Mouse (Mus musculus): Measurements from ENCODE around the gene Zzef1. TPM values are rescaled to one million over a fixed set of nuclear protein-coding genes. Genes with fewer than 3 reads are reported as not detected.

Gene Zzef1
- total RNA-seq, 2 experiments from 2014 or later = 24.4 to 29.0 TPM

DNA sequence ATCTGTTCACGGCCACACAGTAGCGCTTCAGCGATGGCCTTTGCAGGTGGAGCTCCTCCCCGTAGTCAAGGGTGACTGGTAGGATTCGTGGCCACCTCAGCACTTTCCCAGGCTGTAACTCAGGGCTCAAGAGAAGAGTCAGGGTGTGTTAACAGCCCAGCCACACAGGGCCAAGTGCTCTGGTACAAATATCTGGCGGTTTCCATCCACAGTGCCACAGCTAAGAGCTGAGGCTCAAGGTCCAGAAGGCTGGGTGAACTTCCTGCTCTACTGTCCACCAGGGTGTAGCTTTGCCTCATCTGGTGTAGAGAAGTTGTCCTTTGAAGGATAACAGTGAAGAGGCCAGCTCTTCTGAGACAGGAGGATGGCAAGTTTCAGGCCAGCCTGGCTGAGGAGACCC, 156.7 kb downstream of the Zzef1 start:
- intact Hi-C loops (cut with DNase I) = no loop called here
- no peak for DNase-seq

DNA sequence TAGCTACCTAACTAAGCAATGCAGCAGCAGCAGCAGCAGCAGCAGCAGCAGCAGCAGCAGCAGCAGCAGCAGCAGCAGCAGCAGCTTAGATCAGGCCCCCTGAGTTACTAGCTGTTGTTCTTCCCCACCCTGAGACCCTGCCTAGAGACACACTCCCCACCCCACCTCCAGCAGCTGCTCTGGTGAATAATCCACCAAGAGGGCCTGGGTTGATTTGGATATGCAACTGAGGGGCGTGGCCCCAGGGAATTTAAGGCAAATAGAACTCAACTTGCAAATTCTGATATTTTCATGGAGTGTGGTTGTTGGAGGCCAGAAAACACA, 157.1 kb downstream of the Zzef1 start:
- no peak for DNase-seq
- intact Hi-C loops (cut with DNase I) = no loop called here

DNA sequence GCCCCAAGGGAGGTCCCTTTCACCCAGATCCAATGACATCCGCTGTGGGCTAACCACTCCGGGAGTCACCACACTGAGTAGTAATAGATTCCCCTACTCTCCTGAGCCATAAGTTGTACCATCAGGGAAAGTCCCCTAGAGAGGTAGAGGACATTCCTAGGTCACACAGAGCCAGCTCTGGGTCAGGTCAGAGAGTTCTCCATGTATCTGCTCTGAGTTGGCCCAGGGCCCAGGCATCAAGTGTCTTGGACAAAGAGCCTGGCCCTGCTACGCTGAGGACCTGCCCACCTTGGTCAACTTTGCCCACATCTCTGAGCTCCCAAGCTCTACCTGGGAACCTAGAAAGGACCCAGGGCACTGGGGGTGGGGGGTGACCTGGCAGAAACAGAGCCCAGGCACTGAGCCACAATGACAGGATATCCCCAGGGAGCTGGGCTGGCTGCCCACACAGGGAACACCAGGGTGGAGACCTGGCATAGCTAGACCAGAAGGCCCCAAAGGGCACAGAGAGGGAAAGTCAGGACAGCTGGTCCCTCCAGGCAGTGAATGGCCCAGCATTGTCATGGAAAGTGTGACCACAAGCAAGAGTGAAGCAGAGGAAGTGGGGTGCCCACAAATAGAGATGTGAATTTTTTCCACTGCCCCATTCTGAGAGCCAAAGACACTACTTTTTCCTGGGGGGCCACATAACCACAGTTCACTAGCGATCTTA, 157.6 kb downstream of the Zzef1 start:
- DNase-seq = peak; percentile 69 to 77
- intact Hi-C loops (cut with DNase I) = no loop called here

DNA sequence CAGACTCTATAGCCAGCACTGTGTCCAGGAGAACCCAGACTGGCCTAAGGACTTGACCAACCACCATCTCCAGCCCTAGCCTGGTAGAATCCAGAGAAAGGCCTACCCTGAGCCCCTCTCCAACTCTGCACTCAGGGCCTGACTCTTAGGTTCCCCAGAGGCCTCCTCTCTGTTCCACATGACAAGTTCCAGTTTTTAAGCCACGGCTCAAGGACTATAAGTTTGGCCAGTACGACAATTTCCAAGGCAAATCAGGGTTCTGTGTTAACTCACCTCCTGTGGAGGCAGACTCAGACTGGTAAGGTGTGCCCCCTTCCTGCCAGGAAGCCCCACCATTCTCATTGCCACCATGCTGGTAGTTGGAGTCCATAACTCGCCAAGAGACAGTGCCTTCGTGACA, 158.2 kb downstream of the Zzef1 start:
- intact Hi-C loops (cut with DNase I) = no loop called here

DNA sequence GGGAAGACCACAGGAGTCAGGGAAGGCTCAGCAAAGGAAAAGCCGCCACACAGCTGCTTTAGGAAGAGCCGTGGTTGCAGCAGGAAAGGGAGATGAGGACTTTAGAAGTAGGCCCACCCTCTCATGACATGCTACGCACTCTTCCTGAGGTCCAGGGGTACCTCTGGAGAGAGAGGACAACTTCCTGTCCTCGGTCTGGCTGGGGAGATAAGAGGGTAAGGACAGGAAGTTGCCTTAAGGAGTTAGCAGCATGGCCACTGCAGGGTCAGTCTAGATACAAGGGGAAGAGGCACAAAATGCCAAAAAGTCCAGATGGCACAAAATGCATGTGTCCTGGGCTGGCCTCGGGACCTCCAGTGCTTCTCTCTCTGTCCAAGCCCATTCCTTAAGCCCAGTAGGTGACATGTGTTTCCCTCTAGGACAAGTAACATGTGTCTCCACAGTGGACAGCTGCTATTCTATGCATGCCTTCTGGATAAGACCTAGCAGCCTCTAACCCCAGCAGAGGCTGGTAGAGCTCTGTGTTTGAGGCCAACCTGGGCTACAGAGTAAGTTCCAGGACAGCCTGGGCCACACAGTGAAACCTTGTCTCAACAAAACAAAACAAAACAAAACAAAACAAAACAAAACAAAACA, 159.4 kb downstream of the Zzef1 start:
- intact Hi-C loops (cut with DNase I) = loop anchor here (5.0 kb wide), 1 partner anchor 37 kb away; no protein-coding TSS in a partner anchor
- DNase-seq = peak; percentile 12 to 37

More for the DNA sequence above, 158.2 kb downstream of the Zzef1 start:
- no peak for DNase-seq

GRCm38 (mm10) chr11:72957318-72957717, 161.3 kb downstream of the Zzef1 start:
- no peak for DNase-seq
- intact Hi-C loops (cut with DNase I) = loop anchor here (5.0 kb wide), 1 partner anchor 35 kb away; no protein-coding TSS in a partner anchor

- no peak for DNase-seq
- intact Hi-C loops (cut with DNase I) = loop anchor here (5.0 kb wide), 2 partner anchors 32 to 33 kb away; no protein-coding TSS in a partner anchor
Measured at GRCm38 (mm10) chr11:72959924-72960679, 164.1 kb downstream of the Zzef1 start.

GRCm38 (mm10) chr11:72960723-72961071, 164.7 kb downstream of the Zzef1 start:
- no peak for DNase-seq
- intact Hi-C loops (cut with DNase I) = loop anchor here (5.0 kb wide), 1 partner anchor 33 kb away; no protein-coding TSS in a partner anchor

DNA sequence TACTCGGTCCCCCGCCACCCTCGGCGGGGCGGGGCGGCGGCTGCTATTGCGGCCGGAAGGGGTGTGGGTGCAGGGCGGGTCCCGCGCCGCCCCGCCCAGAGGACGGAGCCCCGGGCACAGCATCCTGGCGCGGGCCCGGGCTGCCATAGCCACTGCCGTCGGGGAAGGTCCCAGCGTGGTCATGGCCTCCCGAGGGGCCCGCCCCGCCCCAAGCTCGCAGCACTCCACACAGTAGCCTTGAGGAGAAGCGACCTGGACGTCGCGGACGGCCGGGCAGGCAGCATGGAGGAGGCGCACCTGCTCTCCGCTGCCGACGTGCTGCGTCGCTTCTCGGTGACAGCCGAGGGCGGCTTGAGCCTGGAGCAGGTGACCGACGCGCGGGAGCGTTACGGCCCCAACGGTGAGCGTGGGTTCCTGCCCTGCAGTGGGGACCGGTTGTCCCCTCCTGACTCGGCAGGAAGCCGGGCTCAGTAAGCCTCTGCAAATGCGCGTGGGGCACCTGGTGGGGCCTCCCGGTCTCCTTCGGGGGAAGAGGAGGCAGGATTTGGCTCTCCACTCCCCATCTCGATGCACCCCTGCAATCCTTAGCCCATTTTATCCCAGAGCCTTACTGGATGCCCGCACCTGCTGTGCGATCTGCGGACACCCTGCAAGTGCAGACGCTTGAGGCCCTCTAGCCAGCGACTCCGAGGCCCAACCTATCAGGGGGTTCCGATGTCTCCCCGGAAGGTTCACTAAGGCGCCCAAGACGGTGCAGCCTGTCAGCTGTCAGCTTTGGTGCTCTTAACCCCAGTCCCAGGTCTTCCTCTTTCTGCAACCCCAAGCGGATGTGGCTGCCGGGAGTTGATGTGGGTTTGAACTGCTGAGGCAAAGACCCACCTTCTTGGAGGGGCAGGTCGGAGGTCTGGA, 165.3 kb downstream of the Zzef1 start, which contains the start of gene Atp2a3:
Gene Atp2a3 (plus strand): TSS at position 98 of the 909 bp plus-strand sequence.
- peak; percentile 57 to 59 for DNase-seq

DNA sequence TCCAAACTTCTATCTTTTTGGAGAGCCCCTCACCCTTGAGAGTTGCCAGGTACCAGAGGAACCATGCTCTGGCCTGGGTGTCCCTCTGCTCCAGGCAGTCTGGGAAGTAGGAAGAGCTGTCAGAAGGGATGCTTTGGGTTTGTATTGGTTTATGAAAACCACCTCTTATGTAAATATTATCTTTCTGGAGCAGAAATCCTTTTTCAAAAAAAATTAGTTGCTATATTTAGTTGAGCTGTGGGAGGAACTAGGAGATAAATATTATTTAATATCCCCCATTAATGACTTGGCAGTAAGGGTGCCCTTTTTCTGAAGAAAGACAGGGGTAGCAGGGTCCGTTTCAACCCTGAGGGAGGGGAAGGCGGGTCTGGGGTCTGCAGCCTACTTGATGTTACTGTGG, 166.4 kb downstream of the Zzef1 start:
- no peak for DNase-seq
- intact Hi-C loops (cut with DNase I) = loop anchor here (5.0 kb wide), 1 partner anchor 35 kb away; no protein-coding TSS in a partner anchor

More for the DNA sequence above, 165.3 kb downstream of the Zzef1 start, which contains the start of gene Atp2a3:
- intact Hi-C loops (cut with DNase I) = loop anchor here (5.0 kb wide), 1 partner anchor 34 kb away; no protein-coding TSS in a partner anchor

- peak in 1 of 2 experiments; percentile 26 for DNase-seq
- intact Hi-C loops (cut with DNase I) = loop anchor here (5.0 kb wide), 1 partner anchor 36 kb away; no protein-coding TSS in a partner anchor
Measured at GRCm38 (mm10) chr11:72963058-72963788, 167.2 kb downstream of the Zzef1 start.

GRCm38 (mm10) chr11:72963789-72964294, 167.8 kb downstream of the Zzef1 start:
- intact Hi-C loops (cut with DNase I) = loop anchor here (5.0 kb wide), 1 partner anchor 37 kb away; no protein-coding TSS in a partner anchor
- DNase-seq = no peak

GRCm38 (mm10) chr11:72974995-72975503, 179.0 kb downstream of the Zzef1 start:
- intact Hi-C loops (cut with DNase I) = no loop called here

More at GRCm38 (mm10) chr11:72974995-72975503, 179.0 kb downstream of the Zzef1 start:
- no peak for DNase-seq

Small RNA genes lying within 50 kb of the gene (microRNA-seq; reads per million reads assigned to microRNA genes)
- gene Gm44467 = 0 reads per million in 2 experiments

Other genes with a start within 250 kb of the Zzef1 start
- gene Spns3, start 245.7 kb upstream of the Zzef1 start, total RNA-seq (2021) = under 1 TPM in 1 of 2 experiments, not detected in 1; 0.10 TPM
- 10 to 100 TPM; 54.9 to 60.6 TPM for gene Ube2g1, start 188.9 kb upstream of the Zzef1 start, total RNA-seq (2021)
- gene Ankfy1, start 106.2 kb upstream of the Zzef1 start, total RNA-seq (2021) = 10 to 100 TPM; 21.4 to 21.9 TPM
- gene Cyb5d2, start 84 bp upstream of the Zzef1 start, total RNA-seq (2021) = 10 to 100 TPM; 11.4 to 11.6 TPM
- 10 to 100 TPM; 18.4 to 19.3 TPM for gene Atp2a3, start 164.9 kb downstream of the Zzef1 start, total RNA-seq (2021)
- 1 to 10 TPM in 1 of 2 experiments, under 1 TPM in 1; 0.60 to 1.0 TPM for gene P2rx1, start 202.9 kb downstream of the Zzef1 start, total RNA-seq (2021)
- gene Camkk1, start 222.8 kb downstream of the Zzef1 start, total RNA-seq (2021) = 1 to 10 TPM; 1.4 to 1.8 TPM

All from heart, postnatal 14 days (tissue).